Mouse (Mus musculus) retina, embryonic 14.5 days (tissue): ENCODE results near the gene Zmiz1.

ENCODE experiments used
- DNase-seq: peaks from one replicate; pipeline ENCODE4 v3.0.0-alpha.2; 2015; ENCODE audit warnings: low spot score

The Zmiz1 gene

GRCm38 (mm10) chr14:25645717-25646116 is 186.7 kb downstream of the Zmiz1 start:
- DNase-seq = no peak

DNA sequence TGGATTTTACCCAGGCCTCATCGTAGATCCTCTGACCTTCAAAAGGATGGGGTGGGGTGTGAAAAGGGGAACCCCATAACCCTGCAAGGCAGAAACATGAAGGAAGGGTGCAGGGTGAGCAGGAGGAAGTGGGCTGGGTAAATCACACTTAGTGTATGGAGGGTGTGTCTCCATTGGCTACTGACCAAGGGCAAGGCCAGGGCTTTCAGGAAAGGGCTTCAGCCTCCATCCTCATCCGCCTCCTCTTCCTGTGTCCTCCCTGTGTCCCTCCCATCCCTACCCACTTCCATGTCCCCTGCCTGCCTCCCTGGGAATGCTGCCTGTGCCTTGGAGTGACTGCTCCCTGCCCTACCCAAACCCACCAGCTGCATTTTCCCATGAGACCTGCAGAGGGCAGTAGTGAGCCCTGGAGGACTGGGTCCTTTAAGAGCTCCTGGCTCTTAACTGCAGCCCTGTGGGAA is 187.2 kb downstream of the Zmiz1 start:
- DNase-seq = peak; percentile 88

- DNase-seq = no peak
These were observed 192.1 kb downstream of the Zmiz1 start for GRCm38 (mm10) chr14:25651131-25651530.

GRCm38 (mm10) chr14:25651905-25652304 is 192.9 kb downstream of the Zmiz1 start:
- DNase-seq = no peak

DNA sequence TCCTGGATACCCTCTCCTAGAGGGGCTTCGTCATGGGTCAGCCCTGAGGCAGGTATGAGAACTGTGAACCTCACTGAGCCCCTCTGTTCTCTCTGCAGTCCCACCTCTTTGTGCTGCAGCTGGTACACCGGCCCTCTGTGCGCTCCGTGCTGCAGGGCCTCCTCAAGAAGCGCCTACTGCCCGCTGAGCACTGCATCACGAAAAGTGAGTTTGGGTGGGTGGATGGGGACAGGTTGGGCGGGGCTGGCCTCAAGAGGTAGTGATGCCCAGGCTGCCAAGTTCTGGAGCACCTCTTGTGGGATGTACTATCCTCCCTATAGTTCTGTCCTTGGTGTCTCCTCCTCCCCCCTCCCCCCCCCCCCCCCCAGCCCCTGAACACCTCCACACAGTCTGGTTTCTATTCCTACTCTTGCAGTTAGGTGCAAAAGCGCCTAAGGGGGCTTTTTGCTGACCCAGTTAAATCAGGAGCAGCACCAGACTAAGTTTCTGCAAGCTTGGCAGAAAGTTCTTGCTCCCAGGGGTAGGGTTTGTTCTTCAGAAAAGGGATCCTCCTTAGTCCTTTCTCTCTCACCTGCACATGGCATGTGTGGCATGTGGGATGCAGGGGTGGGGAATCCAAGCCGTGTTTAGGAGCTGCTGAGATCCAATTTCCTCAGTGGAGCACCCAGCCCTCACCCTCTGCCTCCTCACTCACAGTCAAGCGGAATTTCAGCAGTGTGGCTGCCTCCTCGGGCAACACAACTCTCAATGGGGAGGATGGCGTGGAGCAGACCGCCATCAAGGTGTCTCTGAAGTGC is 195.6 kb downstream of the Zmiz1 start:
- no peak for DNase-seq

DNA sequence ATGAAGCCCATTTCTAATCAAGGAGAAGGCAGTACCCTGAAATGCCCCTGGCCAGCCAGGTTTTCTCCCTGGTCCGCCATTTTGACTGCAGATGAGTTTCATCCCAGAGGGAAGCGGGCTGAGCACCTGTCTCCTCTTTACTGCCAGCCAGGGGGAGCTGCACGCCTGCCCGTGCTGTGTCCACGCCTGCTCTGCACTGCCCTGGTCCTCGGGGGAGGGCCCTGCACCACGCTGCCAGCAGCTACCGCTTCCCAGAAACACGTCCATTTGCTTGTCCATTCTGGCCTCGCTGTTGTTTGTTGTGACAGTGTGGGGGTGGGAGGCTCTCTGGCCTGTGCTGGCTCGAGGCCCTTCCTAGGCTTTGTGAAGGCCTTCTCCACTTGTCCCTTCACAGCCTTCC is 201.7 kb downstream of the Zmiz1 start:
- peak; percentile 24 for DNase-seq

DNA sequence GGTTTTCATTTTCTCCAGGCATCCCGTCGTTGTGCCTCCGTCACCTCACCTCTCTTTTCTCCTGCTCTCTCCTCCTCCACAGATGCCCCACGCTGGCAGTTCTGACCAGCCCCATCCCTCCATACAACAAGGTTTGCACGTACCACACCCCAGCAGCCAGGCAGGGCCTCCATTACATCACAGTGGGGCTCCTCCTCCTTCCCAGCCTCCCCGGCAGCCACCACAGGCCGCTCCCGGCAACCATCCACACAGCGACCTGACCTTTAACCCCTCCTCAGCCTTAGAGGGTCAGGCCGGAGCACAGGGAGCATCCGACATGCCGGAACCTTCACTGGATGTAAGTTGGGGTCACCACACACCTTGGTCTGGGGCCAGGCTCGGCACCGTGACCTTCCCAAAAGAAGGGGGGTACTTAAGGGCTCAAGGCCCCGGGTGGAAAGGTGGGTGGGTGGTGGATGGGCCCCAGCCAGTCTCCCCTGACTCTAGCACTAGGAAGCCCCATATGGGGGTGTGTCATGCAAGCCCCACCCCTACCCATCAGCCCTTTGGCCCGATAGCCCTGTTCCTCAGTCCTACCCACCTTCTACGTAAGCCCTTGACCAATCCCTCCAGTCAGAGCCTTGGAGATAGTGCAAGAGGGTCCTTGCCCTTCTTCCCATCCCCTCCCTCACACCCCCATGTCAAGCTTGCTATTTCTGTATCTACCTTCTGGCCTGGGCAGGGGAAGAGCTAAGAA is 202.4 kb downstream of the Zmiz1 start:
- DNase-seq = no peak

DNA sequence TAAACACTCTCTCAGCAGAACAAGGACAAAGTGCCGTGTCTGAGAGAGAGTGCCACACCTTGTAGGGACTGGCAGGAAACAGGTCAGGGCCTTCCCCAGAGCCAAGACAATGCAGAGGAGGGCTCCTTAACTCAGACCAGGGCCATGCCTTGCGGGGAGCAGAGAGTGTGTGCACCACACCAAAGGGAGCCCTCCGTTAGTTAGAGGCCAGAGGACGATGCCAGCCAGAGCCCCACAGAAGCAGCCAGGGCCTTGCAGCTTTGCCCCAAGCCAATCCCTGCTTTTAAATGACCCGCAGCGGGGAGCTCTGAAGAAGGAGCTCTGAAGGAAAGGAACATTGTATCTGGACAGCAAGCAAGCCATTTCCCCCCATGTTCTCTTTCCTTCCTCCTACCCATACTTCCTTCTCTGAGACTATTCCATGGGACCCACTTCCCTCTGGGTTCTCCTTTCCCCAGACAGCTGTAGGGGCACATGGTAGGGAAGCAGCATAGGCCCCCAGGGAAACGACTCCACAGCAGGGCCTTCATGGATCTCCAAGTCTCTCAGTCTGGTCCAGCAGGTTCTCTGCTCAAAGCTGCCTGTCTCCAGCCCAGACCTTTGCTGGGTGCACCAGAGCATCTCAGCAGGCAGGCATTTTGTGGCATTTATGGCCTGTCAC is 204.8 kb downstream of the Zmiz1 start:
- no peak for DNase-seq

DNA sequence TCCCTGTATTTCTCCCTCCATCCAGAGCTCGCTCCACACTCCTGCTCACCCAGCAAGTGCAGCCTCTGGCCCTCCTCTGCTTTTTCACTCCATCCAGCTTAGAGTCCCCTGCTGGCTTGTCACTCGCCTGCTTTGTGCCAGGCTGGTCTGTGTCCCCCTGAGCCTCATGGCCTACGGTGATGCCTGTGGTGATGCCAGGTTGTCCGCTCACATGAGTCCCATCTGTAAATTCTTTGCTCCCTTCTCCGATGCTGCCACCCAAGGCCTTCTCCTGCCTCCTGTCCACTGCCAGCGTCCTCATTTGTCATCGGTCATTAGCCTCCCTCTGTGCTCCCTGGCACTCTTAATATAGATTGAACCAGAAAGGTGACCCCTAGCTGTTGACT is 205.3 kb downstream of the Zmiz1 start:
- DNase-seq = no peak

GRCm38 (mm10) chr14:25665314-25665970 is 206.5 kb downstream of the Zmiz1 start:
- DNase-seq = no peak

DNA sequence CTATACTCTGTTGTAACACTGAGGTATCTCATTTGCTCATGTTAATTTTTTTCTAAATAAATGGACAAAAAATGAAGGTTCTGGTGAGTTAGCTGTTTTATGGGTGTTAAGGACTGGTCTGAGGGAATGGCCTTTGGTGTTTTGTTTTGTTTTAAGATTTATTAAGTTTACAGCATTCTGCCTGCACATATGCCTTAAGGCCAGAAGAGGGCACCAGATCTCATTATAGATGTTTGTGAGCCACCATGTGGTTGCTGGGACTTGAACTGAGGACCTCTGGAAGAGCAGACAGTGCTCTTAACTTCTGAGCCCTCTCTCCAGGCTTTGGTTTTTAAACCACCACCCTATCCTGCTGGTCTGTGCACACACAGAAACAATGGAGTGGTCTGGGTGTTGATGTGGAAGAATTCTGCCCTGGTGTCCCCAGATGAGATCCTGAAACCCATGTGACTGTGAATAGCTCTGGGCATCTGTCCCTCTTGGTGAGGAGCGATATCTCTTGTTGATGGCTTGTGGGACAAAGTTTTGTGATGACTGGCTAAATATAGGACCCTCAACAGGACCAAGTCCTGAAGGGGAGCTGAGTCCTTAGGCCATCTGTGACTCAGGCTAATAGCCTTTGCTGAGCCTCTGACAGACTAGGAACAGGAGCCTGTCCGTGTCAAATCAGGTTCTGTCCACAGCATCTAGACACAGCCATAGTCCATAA is 207.8 kb downstream of the Zmiz1 start:
- DNase-seq = peak; percentile 46

- DNase-seq = no peak
These were observed 208.6 kb downstream of the Zmiz1 start for GRCm38 (mm10) chr14:25667587-25667986.

DNA sequence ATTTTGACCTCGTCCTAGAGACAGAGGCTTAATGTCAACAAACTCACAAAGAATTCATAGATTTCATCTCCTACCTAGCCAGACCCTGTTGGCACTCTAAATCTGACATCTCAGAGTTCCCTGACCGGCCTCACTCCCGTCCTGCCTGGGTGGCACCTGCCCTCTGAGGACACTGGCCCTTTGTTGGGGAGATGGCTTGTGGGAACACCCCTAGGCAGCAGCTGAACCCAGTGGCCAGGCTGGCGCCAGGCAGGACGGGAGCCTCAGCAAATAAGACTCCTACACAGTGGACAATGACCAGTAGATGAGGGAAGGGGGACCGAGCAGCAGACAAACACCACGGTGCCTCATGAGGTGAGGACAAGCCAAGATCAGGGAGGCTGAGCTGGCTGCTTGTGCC is 220.6 kb downstream of the Zmiz1 start:
- no peak for DNase-seq

GRCm38 (mm10) chr14:25682020-25682419 is 223.0 kb downstream of the Zmiz1 start:
- DNase-seq = no peak

GRCm38 (mm10) chr14:25686216-25686945 is 227.4 kb downstream of the Zmiz1 start:
- DNase-seq = no peak

- DNase-seq = no peak
These were observed 228.3 kb downstream of the Zmiz1 start for GRCm38 (mm10) chr14:25686983-25687901.

GRCm38 (mm10) chr14:25693271-25693887 is 234.4 kb downstream of the Zmiz1 start:
- DNase-seq = no peak

DNA sequence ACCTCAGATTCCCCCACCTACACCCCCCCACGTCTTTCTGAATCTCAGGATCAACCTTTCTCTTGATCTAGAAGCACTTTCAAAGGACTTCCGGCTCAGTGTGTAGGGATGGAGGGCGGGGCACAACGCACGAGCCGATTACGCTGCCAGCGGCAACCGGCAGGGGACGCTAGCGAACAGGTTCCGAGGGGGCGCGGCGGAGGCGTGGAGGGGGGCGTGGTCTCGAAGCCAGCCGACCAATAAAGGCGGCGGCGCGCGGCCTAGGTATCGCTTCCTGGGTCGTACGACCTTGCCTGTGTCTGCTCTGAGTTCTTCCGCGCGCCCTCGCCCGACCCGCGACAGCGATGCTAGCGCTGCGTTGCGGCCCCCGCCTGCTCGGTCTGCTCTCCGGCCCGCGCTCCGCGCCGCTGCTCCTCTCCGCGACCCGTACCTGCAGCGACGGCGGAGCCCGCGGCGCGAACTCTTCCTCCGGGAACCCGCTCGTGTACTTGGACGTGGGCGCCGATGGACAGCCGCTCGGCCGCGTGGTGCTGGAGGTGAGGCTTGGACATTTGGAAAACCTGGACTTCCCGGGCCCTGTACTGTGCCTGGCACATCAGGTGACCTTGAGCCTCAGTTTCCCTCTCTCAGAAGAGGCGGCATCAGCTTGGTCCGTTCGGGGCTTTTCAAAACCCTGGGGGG is 235.0 kb downstream of the Zmiz1 start, which contains the start of gene Ppif:
Gene Ppif, plus strand, starts transcription at position 267 of the 681 bp plus-strand sequence.
- DNase-seq = peak; percentile 98

- no peak for DNase-seq
These were observed 235.5 kb downstream of the Zmiz1 start for GRCm38 (mm10) chr14:25694569-25694897.
